Mouse (Mus musculus) induced T-regulatory cell, adult 2 months (primary cell): ENCODE results near the gene Defb25.

ENCODE experiments used
- DNase-seq: peaks from one replicate; pipeline ENCODE4 v3.0.0-alpha.2; 2012; ENCODE audit warnings: low read depth

Defb25 gene

DNA sequence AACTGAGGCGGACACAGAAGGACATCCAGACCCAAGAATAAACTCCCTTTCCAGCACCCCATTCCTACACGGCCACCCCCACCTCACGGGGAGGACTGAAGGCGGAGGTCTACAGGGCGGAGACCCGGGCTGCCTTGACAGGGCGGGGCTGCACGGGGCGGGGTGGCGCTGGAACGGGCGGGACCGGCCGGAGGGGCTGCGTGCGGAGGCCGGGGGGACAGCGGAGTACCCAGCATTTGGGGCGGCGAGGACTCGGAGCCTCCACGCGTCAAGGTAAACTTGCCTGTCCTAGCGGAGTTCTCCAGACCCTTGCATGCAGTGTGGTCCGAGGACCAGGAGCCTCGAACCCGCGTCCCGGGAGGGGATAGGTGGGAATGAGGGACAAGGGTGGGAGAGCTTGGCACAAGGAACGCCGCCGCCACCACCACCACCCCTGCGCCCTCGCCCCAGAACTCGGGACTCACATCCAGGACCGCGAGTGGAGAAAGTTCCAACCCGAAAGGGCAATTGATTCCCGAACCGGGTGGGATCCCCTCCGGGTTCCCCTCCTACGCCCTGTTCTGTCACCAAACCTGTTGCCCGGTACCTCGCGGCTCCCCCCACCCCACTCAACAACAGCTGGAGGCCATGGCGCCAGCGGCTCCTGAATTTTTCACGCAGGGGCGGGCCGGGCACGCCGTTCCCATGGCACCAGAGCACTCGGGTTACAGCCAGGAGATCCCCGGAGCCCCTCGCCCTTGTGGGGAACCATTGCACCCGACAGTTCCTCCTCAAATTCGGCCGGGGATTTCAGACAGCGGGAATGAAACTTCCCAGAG lies 4.1 kb upstream of the Defb25 start, which contains the start of gene Rem1:
TSS of gene Rem1 (plus strand) at position 178 of the 818 bp plus-strand sequence.
- DNase-seq, result no peak

DNA sequence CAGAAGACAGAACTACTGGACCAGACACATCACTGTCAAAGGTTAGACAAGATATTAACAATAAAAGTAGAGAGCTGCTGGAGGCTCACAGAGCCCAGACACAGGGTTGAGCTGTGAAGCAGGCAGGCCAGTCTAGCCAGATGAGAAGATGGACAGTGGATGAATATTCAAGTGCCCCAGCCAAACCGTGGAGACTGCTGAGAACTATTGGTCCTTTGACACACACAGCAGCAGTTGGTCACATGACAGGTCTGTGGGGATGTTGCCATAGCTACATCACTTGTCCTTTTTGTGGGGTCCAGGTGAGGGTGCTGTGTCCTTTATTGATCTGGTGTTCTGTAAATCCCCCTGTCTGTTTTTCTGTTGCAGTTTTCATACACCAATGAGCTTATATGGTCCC lies 2.4 kb upstream of the Defb25 start:
- DNase-seq, result no peak

DNA sequence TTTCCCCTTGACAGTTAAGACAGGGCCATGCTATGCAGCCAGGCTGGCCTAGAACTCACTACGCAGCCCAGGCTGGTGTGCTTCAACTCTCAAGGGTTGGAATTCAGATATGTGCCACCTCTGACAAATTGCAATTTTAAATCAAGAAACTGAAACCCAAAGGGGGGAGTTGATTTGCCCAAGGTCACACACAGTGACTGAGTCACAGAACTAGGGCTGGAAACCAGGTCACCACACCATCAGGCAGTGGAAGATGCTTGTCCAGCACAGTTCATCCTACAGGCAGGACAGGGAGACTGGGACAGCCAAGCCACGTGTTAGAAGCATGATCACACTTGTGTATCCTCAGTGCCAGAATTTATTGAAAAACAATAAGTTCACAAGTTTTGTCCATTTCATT lies 1.7 kb upstream of the Defb25 start:
- DNase-seq, result no peak

DNA sequence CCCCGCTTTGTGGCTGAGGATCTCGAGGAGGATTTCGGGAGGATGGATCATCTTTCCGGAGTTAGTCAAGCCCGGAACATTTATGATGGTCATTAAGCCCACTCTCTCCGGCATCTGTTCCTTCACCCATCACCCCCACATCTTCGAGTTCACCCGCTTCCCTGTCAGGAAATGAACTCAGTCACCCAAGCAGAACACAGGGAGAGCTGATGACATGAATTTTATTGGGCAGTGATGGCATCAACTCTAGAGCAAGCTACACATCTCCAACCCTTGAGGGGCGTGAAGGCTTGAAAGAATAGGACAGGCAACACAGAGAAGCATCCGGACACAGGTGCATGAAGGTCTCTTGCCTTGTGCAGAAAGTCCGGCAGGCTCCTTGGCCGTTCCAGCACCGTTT lies 702 bp downstream of the Defb25 start:
- no peak for DNase-seq

DNA sequence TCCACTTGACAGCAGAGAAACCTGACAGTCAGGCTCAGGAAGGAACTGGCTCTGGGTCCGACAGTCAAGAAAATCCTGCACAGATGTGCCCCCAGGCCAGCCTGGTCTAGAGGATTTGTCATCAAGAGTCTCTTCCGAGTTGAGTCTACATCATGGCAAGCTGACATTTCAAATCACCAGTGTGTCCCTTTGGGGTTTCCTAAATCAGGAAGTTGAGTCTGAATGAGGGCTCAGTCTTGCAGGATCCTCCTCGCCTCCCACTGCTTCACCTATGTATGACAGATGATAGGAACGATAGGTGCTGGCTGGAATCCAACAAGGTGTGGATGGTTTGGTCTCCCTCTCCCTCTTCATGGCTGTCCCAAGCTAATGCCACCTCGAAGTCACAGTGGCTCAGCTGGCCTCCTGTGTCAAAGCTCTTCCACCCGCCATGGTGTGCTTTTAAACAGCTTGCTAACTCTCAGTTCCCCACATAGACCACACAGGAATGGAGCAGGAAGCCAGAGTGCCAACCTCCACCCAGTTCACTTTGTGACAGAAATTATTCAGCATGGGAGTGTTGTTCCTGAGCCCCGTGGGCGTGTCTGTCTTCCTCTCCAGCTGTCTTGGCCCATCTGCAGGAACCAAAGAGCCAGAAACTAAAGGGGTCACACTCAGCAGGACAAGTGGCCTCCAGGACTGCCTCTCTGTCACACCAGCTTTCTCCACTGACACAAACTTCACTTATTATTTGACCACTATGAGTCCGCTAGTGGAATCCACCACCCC lies 2.3 kb downstream of the Defb25 start:
- no peak for DNase-seq

DNA sequence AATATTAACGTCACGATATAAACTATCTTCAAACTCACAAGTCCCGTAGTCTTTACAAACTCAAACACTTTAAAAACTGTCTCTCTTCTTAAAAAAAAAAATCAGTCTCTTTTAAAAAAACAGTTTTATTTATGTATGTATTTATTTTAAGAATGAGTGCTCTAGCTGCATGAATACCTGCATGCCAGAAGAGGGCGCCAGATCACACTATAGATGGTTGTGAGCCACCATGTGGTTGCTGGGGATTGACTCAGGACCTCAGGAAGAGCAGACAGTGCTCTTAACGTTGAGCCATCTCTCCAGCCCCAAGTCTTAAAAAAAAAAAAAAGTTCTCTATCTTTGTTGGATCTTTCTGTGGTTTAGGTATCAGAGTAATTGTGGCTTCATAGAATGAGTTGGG lies 5.5 kb downstream of the Defb25 start:
- peak; percentile 57 for DNase-seq

DNA sequence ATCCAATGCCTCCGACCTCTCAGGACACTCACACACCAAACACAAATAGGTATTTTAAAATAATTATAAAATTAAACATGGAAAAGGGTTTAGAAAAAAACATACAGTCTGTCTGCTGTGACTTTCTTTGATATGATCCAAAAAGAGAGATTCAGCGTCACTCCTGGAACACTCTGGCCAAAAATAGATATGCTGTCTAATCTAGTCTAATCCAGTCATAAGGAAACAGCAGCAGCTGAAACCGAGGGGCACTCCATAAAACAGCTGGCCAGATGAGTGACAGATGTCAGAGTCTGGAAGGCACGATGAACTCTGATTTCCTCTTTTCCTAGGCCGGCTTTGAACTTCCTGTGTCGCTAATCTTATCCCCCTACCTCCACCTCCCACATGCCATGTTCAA lies 6.4 kb downstream of the Defb25 start:
- DNase-seq, result no peak

DNA sequence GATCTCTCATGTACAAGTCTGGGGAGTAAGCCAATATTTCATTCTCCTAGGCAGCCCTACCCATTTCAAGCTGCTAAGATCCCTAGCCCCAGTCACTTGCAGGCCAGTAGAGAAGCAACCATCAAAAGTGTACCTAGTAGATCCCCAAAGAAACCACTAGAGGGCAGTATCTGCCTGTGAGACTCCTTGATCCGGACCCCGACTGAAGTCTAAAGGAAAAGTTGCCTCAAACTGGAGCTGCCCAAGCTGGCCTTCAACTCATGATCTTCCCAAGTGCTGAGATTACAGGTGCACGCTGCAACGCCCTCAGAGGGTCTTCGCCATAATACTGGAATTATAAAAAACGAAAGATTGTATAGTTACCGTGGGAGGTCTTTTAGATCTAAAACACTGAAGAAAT lies 7.3 kb downstream of the Defb25 start:
- DNase-seq, result peak; percentile 78

DNA sequence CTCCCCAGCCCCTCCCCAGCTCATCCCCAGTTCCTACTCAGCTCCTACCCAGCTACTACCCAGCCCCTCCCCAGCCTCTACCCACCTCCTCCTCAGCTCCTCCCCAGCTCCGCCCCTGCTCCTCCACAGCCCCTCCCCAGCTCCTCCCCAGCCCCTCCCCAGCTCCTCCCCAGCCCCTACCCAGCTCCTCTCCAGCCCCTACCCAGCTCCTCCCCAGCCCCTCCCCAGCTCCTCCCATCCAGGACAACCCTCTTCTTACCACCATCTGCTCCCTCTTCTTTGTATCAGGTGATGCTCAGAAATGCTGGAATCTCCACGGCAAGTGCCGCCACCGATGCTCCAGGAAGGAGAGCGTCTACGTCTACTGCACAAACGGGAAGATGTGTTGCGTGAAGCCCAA lies 10.7 kb downstream of the Defb25 start:
- DNase-seq, result no peak

DNA sequence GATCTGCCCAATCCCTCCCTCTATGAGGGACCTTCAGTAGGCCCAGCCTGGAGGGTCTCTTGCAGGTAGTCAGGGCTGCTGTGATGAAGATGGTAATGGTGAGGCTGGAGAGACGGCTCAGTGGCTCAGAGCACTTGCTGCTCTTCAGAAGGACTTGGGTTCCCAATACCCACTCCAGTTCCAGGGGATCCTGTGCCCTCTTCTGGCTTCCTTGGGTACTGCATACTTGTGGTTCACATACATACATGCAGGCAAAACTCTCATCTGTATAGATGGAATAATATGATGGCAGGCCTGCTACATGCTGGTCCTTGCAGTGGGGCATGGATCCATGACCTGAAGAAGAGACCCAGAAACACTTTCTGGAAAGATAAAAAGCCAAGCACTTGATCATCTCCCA lies 14.1 kb downstream of the Defb25 start:
- no peak for DNase-seq

DNA sequence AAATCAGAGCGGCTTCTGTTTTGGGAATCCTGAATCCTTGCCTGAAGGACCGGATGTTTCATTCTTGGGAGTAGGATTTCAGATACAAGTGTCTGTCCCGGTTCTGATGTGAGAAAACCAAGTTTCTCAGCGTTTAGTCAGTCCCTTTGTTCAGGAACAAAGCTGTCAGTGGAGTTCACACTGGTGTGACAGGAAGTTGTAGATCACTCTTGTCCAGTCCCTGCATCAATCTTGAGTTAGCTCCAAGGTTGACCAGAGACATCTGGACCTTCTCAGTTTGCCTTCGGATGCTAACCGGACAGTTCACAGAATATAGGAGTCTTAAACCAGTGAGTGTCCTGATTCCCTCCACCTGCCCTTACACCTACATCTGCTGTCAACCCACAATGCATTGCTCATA lies 15.1 kb downstream of the Defb25 start:
- no peak for DNase-seq

DNA sequence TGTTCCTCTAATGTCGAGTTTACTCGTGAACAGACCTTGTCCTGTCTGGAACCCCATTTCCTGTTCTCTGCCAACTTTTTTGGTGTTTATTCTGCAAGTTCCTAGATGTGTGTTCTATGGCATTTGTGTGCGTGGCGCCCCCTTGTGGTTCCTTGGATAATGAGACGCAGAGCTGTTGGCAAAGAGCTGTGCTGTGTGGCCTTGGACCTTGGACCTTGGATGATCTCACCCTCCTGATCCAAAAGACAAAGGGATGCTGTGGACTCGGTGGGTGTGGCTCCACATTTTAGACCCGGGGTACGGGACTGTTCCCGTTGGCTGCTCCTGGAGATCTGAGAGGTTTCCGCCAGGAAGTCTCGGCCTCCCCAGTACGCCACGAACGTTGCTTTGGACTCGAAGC lies 18.8 kb downstream of the Defb25 start, which contains the start of gene Defb36:
TSS of gene Defb36 (plus strand) at position 271 of the 400 bp plus-strand sequence.
- peak; percentile 53 for DNase-seq

DNA sequence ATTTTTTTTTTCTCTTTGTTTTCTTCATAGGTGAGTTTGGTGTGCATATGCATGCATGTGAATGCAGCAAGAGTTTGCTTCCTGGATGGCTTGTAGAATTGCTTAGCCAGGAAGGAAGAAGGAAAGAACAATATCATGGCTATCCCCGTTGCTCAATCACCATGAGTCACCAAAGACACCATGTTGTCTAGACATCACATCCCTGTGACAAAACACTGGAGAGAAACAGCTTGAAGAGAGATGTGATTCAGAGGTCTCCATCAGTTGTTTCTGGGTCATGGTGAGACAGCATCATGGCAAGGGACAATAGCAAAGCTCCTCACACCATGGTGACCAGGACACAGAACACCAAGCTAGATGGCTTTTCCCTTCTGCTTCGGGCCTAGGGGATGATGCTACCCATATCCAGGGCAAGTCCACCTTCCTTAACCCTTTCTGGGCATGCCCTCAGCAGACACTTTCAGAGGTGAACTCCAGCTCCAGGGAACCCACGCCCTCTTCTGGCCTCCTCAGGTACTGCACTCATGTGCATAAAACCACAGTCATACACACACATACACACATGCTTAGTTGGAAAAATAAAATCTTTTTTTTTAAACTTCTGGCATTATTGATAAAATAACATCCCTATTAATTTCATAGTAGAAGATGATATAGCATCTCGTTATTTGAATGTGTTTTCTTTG lies 21.4 kb downstream of the Defb25 start:
- no peak for DNase-seq

DNA sequence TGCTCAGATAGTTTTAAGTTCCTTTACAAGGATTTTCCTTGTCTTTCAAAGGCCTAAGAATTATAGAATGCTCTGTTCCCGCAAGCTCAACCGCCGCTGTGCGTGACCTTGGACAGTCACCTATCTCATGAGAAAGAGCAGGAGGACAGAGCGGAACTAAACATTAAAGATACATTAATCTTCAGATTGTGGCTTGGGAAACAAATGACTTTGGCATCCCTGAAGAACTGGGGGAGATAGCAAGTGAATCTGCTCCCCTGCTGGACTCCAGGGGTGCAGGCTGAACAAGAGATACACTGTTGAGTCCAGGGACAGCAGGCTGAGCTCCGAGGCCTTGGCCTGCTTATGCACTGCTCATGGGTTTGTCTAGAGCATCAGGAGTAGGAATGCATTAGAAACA lies 22.8 kb downstream of the Defb25 start:
- DNase-seq, result no peak

DNA sequence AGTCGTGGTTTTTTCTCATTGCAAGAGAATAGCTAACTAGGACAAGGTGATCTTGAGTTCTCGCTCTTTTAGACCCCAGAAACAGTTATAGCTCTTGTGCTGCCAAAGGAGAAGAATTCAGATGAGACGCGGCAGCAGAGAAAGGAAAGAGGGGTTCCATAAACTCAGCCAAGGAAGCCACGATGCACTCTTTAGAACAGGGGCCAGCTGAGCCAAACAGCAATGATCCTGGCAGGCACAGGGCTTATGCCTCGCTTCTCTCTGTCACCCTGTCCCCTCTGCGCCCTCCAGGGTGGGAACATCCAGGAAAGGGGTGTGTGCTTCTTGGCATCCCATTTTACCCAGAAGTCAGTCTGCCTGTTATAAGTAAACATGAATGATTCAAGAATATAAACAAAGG lies 23.6 kb downstream of the Defb25 start, which contains the start of gene Defb45:
TSS of gene Defb45 (minus strand) at position 101 of the 400 bp plus-strand sequence.
- no peak for DNase-seq

DNA sequence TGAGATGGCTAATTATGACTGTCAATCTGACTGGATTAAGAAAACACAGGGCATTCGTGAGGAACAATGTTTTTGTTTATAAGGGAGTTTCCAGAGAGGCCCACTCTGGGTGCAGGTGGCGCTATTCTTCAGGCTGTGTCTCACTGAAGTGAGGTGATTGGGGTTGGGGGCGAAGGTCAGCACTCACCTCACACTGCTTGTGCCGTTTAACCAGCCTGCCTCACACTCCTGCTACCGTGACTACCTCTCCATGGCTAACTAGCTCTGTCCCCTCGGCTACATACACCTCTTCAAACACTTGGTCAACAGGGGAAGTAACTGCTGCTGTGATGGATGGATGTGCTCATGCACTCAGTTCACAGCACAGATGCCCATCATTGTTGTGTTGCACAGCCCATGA lies 33.8 kb downstream of the Defb25 start:
- no peak for DNase-seq

DNA sequence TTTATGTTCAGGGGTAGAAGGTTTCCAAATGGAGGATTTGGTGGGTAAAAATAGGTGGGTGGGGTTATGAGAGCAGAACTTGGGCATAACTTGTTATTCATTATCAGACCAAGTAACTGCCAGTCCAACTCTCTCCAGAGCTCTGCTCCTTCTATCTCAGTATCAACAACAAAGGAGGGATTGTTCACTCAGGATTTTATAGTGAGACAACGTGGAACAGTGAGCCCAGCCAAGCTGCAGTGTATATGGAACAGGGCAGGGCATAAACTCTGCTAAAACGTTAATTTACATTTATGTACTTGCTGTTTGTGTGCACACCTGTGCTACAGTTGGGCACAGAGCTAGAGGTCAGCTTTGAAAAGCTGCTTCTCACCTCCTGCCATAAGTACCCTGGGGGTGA lies 34.4 kb downstream of the Defb25 start:
- no peak for DNase-seq

DNA sequence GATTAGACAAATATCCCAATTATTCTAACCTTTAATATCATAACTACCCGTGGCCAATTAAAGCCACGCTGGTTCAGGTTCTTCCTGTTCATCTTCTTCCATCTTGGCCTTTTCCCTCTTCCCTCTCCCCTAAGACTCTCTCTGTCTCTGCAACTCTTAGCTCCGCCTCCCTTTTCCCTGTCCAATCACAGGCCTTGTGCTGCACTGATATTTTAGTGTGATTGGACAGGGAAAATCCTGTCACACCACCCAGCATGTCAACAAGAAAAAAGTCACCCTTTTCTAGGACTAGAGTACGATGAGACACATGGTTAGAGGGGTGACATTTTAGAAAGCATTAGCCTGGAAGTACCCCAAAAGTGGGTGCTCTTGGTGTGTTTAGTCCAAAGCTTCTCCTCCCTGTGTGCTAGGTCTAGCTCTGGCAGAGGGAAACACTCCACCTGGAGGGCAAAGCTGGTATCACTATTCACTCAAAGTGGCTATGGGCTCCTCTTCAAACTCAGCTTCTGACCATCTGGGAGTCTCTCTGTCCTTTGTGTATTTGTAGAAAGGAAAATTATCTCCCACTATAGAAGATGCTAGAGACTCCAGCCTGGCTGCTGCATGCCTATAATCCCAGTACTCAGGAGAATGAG lies 35.8 kb downstream of the Defb25 start:
- peak; percentile 17 for DNase-seq

DNA sequence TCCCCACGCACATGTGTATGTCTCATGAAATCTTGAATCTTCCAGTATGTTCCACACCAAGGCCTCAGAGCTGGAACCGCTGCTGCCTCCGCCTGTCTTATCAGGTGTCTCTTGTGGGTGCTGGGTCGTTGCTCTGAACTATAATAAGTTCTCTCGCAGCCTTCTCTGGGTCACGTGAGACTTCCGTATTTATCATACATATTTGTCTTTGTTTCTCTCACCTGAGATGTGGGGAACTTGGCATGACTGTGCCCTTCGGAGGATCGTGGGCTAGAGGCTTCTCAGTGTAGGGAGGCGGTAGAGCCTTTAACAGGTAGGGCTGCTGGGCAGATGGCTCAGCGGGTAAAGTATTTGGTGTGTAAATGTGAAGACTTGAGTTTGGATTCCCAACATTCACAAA lies 42.2 kb downstream of the Defb25 start:
- DNase-seq, result no peak

DNA sequence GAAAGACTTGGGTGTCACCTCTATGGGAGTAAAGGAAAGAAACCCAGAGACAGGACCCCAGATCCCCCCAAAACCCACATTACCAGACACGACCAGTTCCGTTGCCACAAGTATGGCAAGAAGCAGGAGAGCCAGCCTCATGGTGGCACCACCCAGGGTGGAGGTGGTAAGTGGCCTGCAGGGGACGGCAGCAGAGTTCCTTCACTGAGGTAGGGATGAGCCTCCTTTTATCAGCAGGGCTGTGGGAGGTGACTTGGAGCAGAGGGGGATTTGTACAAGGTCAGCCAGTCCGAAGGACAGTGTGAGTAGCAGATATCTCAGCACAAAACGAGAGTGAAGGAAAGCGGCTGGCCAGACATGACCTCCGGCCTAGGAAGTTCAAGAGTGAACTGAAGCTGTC lies 42.7 kb downstream of the Defb25 start, which contains the start of gene Defb19:
TSS of gene Defb19 (minus strand) at position 206 of the 400 bp plus-strand sequence.
- DNase-seq, result no peak

DNA sequence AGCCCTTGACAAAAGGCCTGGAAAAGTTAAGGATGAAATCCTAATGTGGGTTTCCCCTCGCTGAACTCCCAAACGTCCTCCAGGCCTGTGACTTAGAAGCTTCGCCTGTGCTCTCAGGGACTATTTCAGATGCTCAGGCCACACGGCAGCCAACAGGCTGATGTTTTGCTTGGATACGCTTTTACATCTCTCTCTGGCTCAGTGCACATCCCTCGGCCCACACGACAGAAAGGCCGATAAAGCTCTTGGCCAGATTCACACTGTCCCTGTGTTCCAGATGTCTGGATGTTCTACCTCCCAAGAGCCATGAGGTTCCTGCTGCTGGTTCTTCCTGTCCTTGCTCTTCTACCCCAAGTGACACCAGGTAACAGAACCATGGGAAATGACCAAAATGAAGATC lies 49.4 kb downstream of the Defb25 start:
- DNase-seq, result no peak
